Mouse (Mus musculus) layer of hippocampus, adult 8-10 months (tissue): Measurements from ENCODE around the gene Cep72. TPM values are rescaled to one million over a fixed set of nuclear protein-coding genes. Genes with fewer than 3 reads are reported as not detected.

ENCODE experiments used
- total RNA-seq, 4 experiments: library from RNA; stranded (reverse); gene quantifications; 2 replicates each; pipeline ENCODE4 v1.2.4; 2022

Gene Cep72
- total RNA-seq, 4 experiments from 2014 or later, result 1.0 to 2.4 (median 1.1) TPM

Other genes starting within 250 kb of the Cep72 start
- gene Nkd2, start 214.7 kb downstream of the Cep72 start, total RNA-seq, result 10 to 100 TPM in 1 of 4 experiments, 1 to 10 TPM in 3; 6.1 to 12.0 (median 7.5) TPM
- 1 to 10 TPM in 1 of 4 experiments, under 1 TPM in 3; 0.34 to 2.2 (median 0.65) TPM for gene Trip13, start 124.5 kb downstream of the Cep72 start, total RNA-seq
- 100 to 1,000 TPM; 107 to 121 (median 112) TPM for gene Brd9, start 124.5 kb downstream of the Cep72 start, total RNA-seq
- gene Zdhhc11, start 98.4 kb downstream of the Cep72 start, total RNA-seq, result not detected
- gene Tppp, start 52.9 kb downstream of the Cep72 start, total RNA-seq, result 100 to 1,000 TPM; 243 to 278 (median 268) TPM
- gene Slc9a3, start 59.2 kb upstream of the Cep72 start, total RNA-seq, result 1 to 10 TPM; 1.4 to 2.4 (median 1.8) TPM
- gene Exoc3, start 146.4 kb upstream of the Cep72 start, total RNA-seq, result 10 to 100 TPM; 65.6 to 78.6 (median 73.8) TPM
- gene Ahrr, start 230.0 kb upstream of the Cep72 start, total RNA-seq, result 1 to 10 TPM in 1 of 4 experiments, under 1 TPM in 3; 0.67 to 1.4 (median 0.81) TPM